In genomic region chr15:97782749-97783105, GRCm38 (mm10) we compare ENCODE assay signal across 8 mouse cellular contexts. TPM values are rescaled to one million over a fixed set of nuclear protein-coding genes. Genes with fewer than 3 reads are reported as not detected.
DNase-seq lines count a peak whose midpoint lies in the region; ATAC-seq and TF ChIP-seq lines count a peak whose summit lies in the region.

No protein-coding gene starts in this region.

- TF ChIP-seq CTCF in layer of hippocampus, adult 2 months (conservative IDR thresholded peaks at IDR 0.05): peak; percentile 80

- ATAC-seq in hindbrain, embryonic 15.5 days (ENCODE audit: low FRiP score, low read depth): no peak
- no peak for ATAC-seq in liver, embryonic 15.5 days (ENCODE audit: insufficient read depth)
- ATAC-seq in neural tube, embryonic 14.5 days (ENCODE audit: low read depth): no peak

- H3K4me1 ChIP-seq in hindbrain, embryonic 15.5 days (replicated peaks): peaks cover 37% of the 10 kb centered on the region
- H3K4me1 ChIP-seq in liver, embryonic 15.5 days (replicated peaks): peaks cover 61% of the 10 kb centered on the region
- H3K4me1 ChIP-seq in neural tube, embryonic 14.5 days (ENCODE audit: control insufficient read depth, insufficient read depth, low read length): peaks cover 9% of the 10 kb centered on the region; the same call in 1 of the 2 replicates

- peak in 1 of 2 experiments; percentile 68 for DNase-seq in layer of hippocampus, adult 2 months (ENCODE audit: low spot score in 2 of 2)
- DNase-seq in layer of hippocampus, adult 8-10 months (ENCODE audit: low spot score in 2 of 2): no peak
- DNase-seq in adrenal gland, postnatal 10 days: peak; percentile 87
- DNase-seq in gastrocnemius, adult 8-10 months (ENCODE audit: low spot score in 2 of 2): peak; percentile 45 to 62
- peak; percentile 92 for DNase-seq in thymus, postnatal 25 days

- H3K4me3 ChIP-seq in layer of hippocampus, adult 2 months: no peak overlapping the region
- no peak overlapping the region for H3K4me3 ChIP-seq in hindbrain, embryonic 15.5 days
- H3K4me3 ChIP-seq in liver, embryonic 15.5 days (replicated peaks): peak overlapping the region; percentile 33
- H3K4me3 ChIP-seq in neural tube, embryonic 14.5 days (ENCODE audit: low read depth, low read length): no peak overlapping the region

- peak overlapping the region; percentile 80 for H3K27ac ChIP-seq in layer of hippocampus, adult 2 months
- no peak overlapping the region for H3K27ac ChIP-seq in hindbrain, embryonic 15.5 days (replicated peaks)
- no peak overlapping the region for H3K27ac ChIP-seq in liver, embryonic 15.5 days (replicated peaks)
- H3K27ac ChIP-seq in neural tube, embryonic 14.5 days (ENCODE audit: low read depth, low read length): no peak overlapping the region

- 6% methylated on average over 9 of the region's 9 CpGs for WGBS in hindbrain, embryonic 15.5 days
- WGBS in liver, embryonic 15.5 days (ENCODE audit: insufficient replicate concordance): 3% methylated on average over 9 of the region's 9 CpGs
- 6% methylated on average over 9 of the region's 9 CpGs for WGBS in neural tube, embryonic 14.5 days

- peaks cover 12% of the 10 kb centered on the region; the same call in 1 of the 2 replicates for H3K27me3 ChIP-seq in hindbrain, embryonic 15.5 days
- H3K27me3 ChIP-seq in liver, embryonic 15.5 days: peaks cover 26% of the 10 kb centered on the region
- 0 out of 2 replicates have a peak, but pooled peaks cover 3% of the 10 kb centered on the region for H3K27me3 ChIP-seq in neural tube, embryonic 14.5 days (ENCODE audit: control insufficient read depth, insufficient read depth, low read length)

- H3K9ac ChIP-seq in hindbrain, embryonic 15.5 days: no peak overlapping the region
- no peak overlapping the region; the same call in 1 of the 2 replicates for H3K9ac ChIP-seq in liver, embryonic 15.5 days
- H3K9ac ChIP-seq in neural tube, embryonic 14.5 days (replicated peaks; ENCODE audit: low read depth, low read length): no peak overlapping the region

- no peaks in the 10 kb centered on the region for H3K9me3 ChIP-seq in hindbrain, embryonic 15.5 days
- H3K9me3 ChIP-seq in liver, embryonic 15.5 days (replicated peaks): no peaks in the 10 kb centered on the region
- no peaks in the 10 kb centered on the region for H3K9me3 ChIP-seq in neural tube, embryonic 14.5 days (ENCODE audit: control insufficient read depth, low read length)

- H3K4me2 ChIP-seq in hindbrain, embryonic 15.5 days: peak overlapping the region; percentile 14
- peak overlapping the region; percentile 51 for H3K4me2 ChIP-seq in liver, embryonic 15.5 days
- 0 out of 2 replicates have a peak overlapping the region, but pooled peaks have one; percentile 20 for H3K4me2 ChIP-seq in neural tube, embryonic 14.5 days (ENCODE audit: low read depth, low read length)

- no peaks in the 10 kb centered on the region for H3K36me3 ChIP-seq in hindbrain, embryonic 15.5 days
- H3K36me3 ChIP-seq in liver, embryonic 15.5 days (replicated peaks): 0 out of 2 replicates have a peak, but pooled peaks cover under 1% of the 10 kb centered on the region
- no peaks in the 10 kb centered on the region for H3K36me3 ChIP-seq in neural tube, embryonic 14.5 days (ENCODE audit: control insufficient read depth, insufficient read depth, low read length)

RNA-seq across cellular contexts. Expression of gene Slc48a1, which starts 4.4 kb away (rescaled TPM):
- total RNA-seq in layer of hippocampus, adult 2 months (2021): 100 to 1,000 TPM; 133 to 135 TPM
- 100 to 1,000 TPM; 131 to 151 (median 146) TPM for total RNA-seq in layer of hippocampus, adult 8-10 months (2022)
- total RNA-seq in adrenal gland, postnatal 10 days (2021): 10 to 100 TPM; 66.1 to 78.6 TPM
- total RNA-seq in gastrocnemius, adult 8-10 months (2022): 10 to 100 TPM; 40.0 to 52.7 (median 47.3) TPM
- polyA plus RNA-seq in hindbrain, embryonic 15.5 days (2015; fragmentation: Nextera tagmentation; extraction: Ambion mirVana): 93.1 and 97.5 TPM in 2 replicates
- polyA plus RNA-seq in liver, embryonic 15.5 days (2015; fragmentation: Nextera tagmentation; extraction: Ambion mirVana): 101 and 106 TPM in 2 replicates
- polyA plus RNA-seq in neural tube, embryonic 14.5 days (2014; fragmentation: Nextera tagmentation; extraction: Ambion mirVana): 94.5 and 104 TPM in 2 replicates

RNA-seq across cellular contexts. Expression of gene Rapgef3, which starts 15.0 kb away (rescaled TPM):
- total RNA-seq in layer of hippocampus, adult 2 months (2021): 10 to 100 TPM; 45.5 to 46.8 TPM
- total RNA-seq in layer of hippocampus, adult 8-10 months (2022): 10 to 100 TPM; 52.2 to 70.6 (median 55.7) TPM
- 10 to 100 TPM; 22.1 to 24.2 TPM for total RNA-seq in adrenal gland, postnatal 10 days (2021)
- 1 to 10 TPM; 5.1 to 6.3 (median 5.5) TPM for total RNA-seq in gastrocnemius, adult 8-10 months (2022)
- 15.3 and 15.5 TPM in 2 replicates for polyA plus RNA-seq in hindbrain, embryonic 15.5 days (2015; fragmentation: Nextera tagmentation; extraction: Ambion mirVana)
- 1.7 and 2.1 TPM in 2 replicates for polyA plus RNA-seq in liver, embryonic 15.5 days (2015; fragmentation: Nextera tagmentation; extraction: Ambion mirVana)
- polyA plus RNA-seq in neural tube, embryonic 14.5 days (2014; fragmentation: Nextera tagmentation; extraction: Ambion mirVana): 6.7 and 9.5 TPM in 2 replicates

RNA-seq across cellular contexts. Expression of gene Endou, which starts 51.6 kb away (rescaled TPM):
- total RNA-seq in layer of hippocampus, adult 2 months (2021): under 1 TPM; 0.59 to 0.96 TPM
- 1 to 10 TPM in 2 of 4 experiments, under 1 TPM in 2; 0.69 to 3.6 (median 2.2) TPM for total RNA-seq in layer of hippocampus, adult 8-10 months (2022)
- 1 to 10 TPM; 1.1 to 1.2 TPM for total RNA-seq in adrenal gland, postnatal 10 days (2021)
- under 1 TPM; 0.19 to 0.49 (median 0.31) TPM for total RNA-seq in gastrocnemius, adult 8-10 months (2022)
- 0.30 and 0.38 TPM in 2 replicates for polyA plus RNA-seq in hindbrain, embryonic 15.5 days (2015; fragmentation: Nextera tagmentation; extraction: Ambion mirVana)
- 0.10 and 0.18 TPM in 2 replicates for polyA plus RNA-seq in liver, embryonic 15.5 days (2015; fragmentation: Nextera tagmentation; extraction: Ambion mirVana)
- polyA plus RNA-seq in neural tube, embryonic 14.5 days (2014; fragmentation: Nextera tagmentation; extraction: Ambion mirVana): 0.41 TPM in 1 of 2 replicates, not detected in the other

Comparison
In these comparisons a context has a peak if more than half of its experiments do, and no peak if none do; other contexts are left out.
1. DNase-seq: peak in adrenal gland, postnatal 10 days (single experiment), gastrocnemius, adult 8-10 months (2 of 2) and thymus, postnatal 25 days (single experiment); none in layer of hippocampus, adult 8-10 months (0 of 2).
2. Peak in every context shown above with its lines, with median percentiles within 50 percentile points of each other: H3K4me2 ChIP-seq.